Mouse (Mus musculus) spleen, adult 2 months (tissue): Measurements from ENCODE around the gene Ipcef1.

Experiments
- CTCF ChIP-seq: fragments of 200-500 bp; IDR thresholded peaks from 2 replicates; pipeline ENCODE4 v1.5.1; 2011; ENCODE audit warnings: mild to moderate bottlenecking, inconsistent platforms; ENCODE audit not compliant: insufficient read depth, insufficient read length, insufficient replicate concordance; ENCODE audit errors: extremely low read depth
- POLR2A ChIP-seq: fragments of 200-500 bp; IDR thresholded peaks from 2 replicates; pipeline ENCODE4 v1.6.1; 2011; ENCODE audit warnings: low read depth, low read length, inconsistent platforms

DNA sequence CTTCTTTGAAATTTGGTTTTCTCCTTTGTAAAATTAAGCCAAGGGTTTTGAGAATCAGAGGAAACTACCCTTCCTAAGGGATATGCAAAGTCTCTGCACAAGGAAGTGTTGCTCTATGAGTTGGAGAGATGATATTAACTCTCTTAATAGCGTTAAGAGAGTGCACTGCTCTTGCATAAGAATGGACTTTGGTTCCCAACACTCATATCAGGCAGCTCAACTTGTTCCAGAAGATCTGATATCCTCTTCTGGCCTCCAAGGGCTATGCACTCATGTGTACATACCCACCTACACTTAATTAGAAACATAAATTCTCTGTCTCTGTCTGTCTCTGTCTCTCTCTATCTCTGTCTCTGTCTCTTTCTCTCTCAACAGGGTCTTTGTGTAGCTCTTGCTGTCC, 123.4 kb downstream of the Ipcef1 start:
- TF ChIP-seq CTCF (no peak), POLR2A (no peak)
